Mouse (Mus musculus): ENCODE data around the gene Tmem98. TPM values are rescaled to one million over a fixed set of nuclear protein-coding genes. Genes with fewer than 3 reads are reported as not detected.

The Tmem98 gene
- polyA plus RNA-seq, 1 experiment from 2014 or later, result 80.3 TPM

GRCm38 (mm10) chr11:80854430-80854829 is 44.5 kb downstream of the Tmem98 start:
- H3K9ac ChIP-seq (ENCODE audit: low read depth, low read length), result no peak overlapping the region
- no peaks in the 10 kb centered on the region for H3K9me3 ChIP-seq (ENCODE audit: control insufficient read depth, low read length)
- 91% methylated on average over 11 of the region's 11 CpGs for WGBS
- H3K27ac ChIP-seq (ENCODE audit: low read depth, low read length), result no peak overlapping the region
- H3K27me3 ChIP-seq (ENCODE audit: control insufficient read depth, insufficient read depth, low read length), result no peaks in the 10 kb centered on the region
- H3K36me3 ChIP-seq (ENCODE audit: control insufficient read depth, insufficient read depth, low read length), result no peaks in the 10 kb centered on the region
- no peak for DNase-seq (ENCODE audit: low spot score)
- no peak for ATAC-seq (ENCODE audit: low FRiP score)
- H3K4me1 ChIP-seq (replicated peaks; ENCODE audit: control insufficient read depth, insufficient read depth, low read length), result no peaks in the 10 kb centered on the region
- no peak overlapping the region for H3K4me3 ChIP-seq (ENCODE audit: low read depth, low read length)
- no peak overlapping the region for H3K4me2 ChIP-seq (replicated peaks; ENCODE audit: low read depth, low read length)

- 75% methylated on average over 7 of the region's 7 CpGs for WGBS
- H3K36me3 ChIP-seq (ENCODE audit: control insufficient read depth, insufficient read depth, low read length), result no peaks in the 10 kb centered on the region
- no peak overlapping the region for H3K4me3 ChIP-seq (ENCODE audit: low read depth, low read length)
- no peaks in the 10 kb centered on the region for H3K9me3 ChIP-seq (ENCODE audit: control insufficient read depth, low read length)
- no peak overlapping the region for H3K9ac ChIP-seq (ENCODE audit: low read depth, low read length)
- ATAC-seq (ENCODE audit: low FRiP score) (no peak), DNase-seq (ENCODE audit: low spot score) (no peak)
- no peak overlapping the region for H3K4me2 ChIP-seq (replicated peaks; ENCODE audit: low read depth, low read length)
- H3K4me1 ChIP-seq (replicated peaks; ENCODE audit: control insufficient read depth, insufficient read depth, low read length), result no peaks in the 10 kb centered on the region
- no peak overlapping the region for H3K27ac ChIP-seq (ENCODE audit: low read depth, low read length)
- no peaks in the 10 kb centered on the region for H3K27me3 ChIP-seq (ENCODE audit: control insufficient read depth, insufficient read depth, low read length)
These were observed 44.9 kb downstream of the Tmem98 start for GRCm38 (mm10) chr11:80854908-80855307.

GRCm38 (mm10) chr11:80856827-80857226 is 46.9 kb downstream of the Tmem98 start:
- Histone ChIP-seq H3K4me2 (replicated peaks; ENCODE audit: low read depth, low read length) (no peak overlapping the region), H3K4me1 (replicated peaks; ENCODE audit: control insufficient read depth, insufficient read depth, low read length) (no peaks in the 10 kb centered on the region), H3K27ac (ENCODE audit: low read depth, low read length) (no peak overlapping the region), H3K4me3 (ENCODE audit: low read depth, low read length) (no peak overlapping the region), H3K36me3 (ENCODE audit: control insufficient read depth, insufficient read depth, low read length) (no peaks in the 10 kb centered on the region), H3K9me3 (ENCODE audit: control insufficient read depth, low read length) (no peaks in the 10 kb centered on the region), H3K9ac (ENCODE audit: low read depth, low read length) (no peak overlapping the region), H3K27me3 (ENCODE audit: control insufficient read depth, insufficient read depth, low read length) (no peaks in the 10 kb centered on the region)
- WGBS, result 94% methylated on average over 2 of the region's 2 CpGs
- no peak for ATAC-seq (ENCODE audit: low FRiP score)
- no peak for DNase-seq (ENCODE audit: low spot score)

GRCm38 (mm10) chr11:80858065-80858464 is 48.1 kb downstream of the Tmem98 start, which contains the start of gene Spaca3:
Spaca3 (plus strand) TSS chr11:80858365.
- Histone ChIP-seq H3K4me1 (replicated peaks; ENCODE audit: control insufficient read depth, insufficient read depth, low read length) (no peaks in the 10 kb centered on the region), H3K9me3 (ENCODE audit: control insufficient read depth, low read length) (no peaks in the 10 kb centered on the region), H3K36me3 (ENCODE audit: control insufficient read depth, insufficient read depth, low read length) (no peaks in the 10 kb centered on the region), H3K27me3 (ENCODE audit: control insufficient read depth, insufficient read depth, low read length) (no peaks in the 10 kb centered on the region), H3K9ac (ENCODE audit: low read depth, low read length) (no peak within 1 kb of the TSS), H3K4me2 (replicated peaks; ENCODE audit: low read depth, low read length) (no peak within 1 kb of the TSS), H3K4me3 (ENCODE audit: low read depth, low read length) (no peak within 1 kb of the TSS), H3K27ac (ENCODE audit: low read depth, low read length) (no peak within 1 kb of the TSS)
- ATAC-seq (ENCODE audit: low FRiP score) (no peak), DNase-seq (ENCODE audit: low spot score) (no peak)
- 72% methylated on average over 10 of the region's 10 CpGs for WGBS

GRCm38 (mm10) chr11:80862941-80863340 is 53.0 kb downstream of the Tmem98 start:
- Histone ChIP-seq H3K9me3 (ENCODE audit: control insufficient read depth, low read length) (no peaks in the 10 kb centered on the region), H3K36me3 (ENCODE audit: control insufficient read depth, insufficient read depth, low read length) (no peaks in the 10 kb centered on the region), H3K9ac (ENCODE audit: low read depth, low read length) (no peak overlapping the region), H3K27ac (ENCODE audit: low read depth, low read length) (no peak overlapping the region), H3K4me1 (replicated peaks; ENCODE audit: control insufficient read depth, insufficient read depth, low read length) (no peaks in the 10 kb centered on the region), H3K27me3 (ENCODE audit: control insufficient read depth, insufficient read depth, low read length) (no peaks in the 10 kb centered on the region), H3K4me2 (replicated peaks; ENCODE audit: low read depth, low read length) (no peak overlapping the region), H3K4me3 (ENCODE audit: low read depth, low read length) (no peak overlapping the region)
- 88% methylated on average over 7 of the region's 7 CpGs for WGBS
- DNase-seq (ENCODE audit: low spot score), result no peak
- no peak for ATAC-seq (ENCODE audit: low FRiP score)

GRCm38 (mm10) chr11:80868039-80868438 is 58.1 kb downstream of the Tmem98 start:
- no peak for ATAC-seq (ENCODE audit: low FRiP score)
- DNase-seq (ENCODE audit: low spot score), result no peak
- H3K27me3 ChIP-seq (ENCODE audit: control insufficient read depth, insufficient read depth, low read length), result no peaks in the 10 kb centered on the region
- H3K27ac ChIP-seq (ENCODE audit: low read depth, low read length), result no peak overlapping the region
- no peak overlapping the region for H3K4me2 ChIP-seq (replicated peaks; ENCODE audit: low read depth, low read length)
- H3K9ac ChIP-seq (ENCODE audit: low read depth, low read length), result no peak overlapping the region
- H3K4me3 ChIP-seq (ENCODE audit: low read depth, low read length), result no peak overlapping the region
- no peaks in the 10 kb centered on the region for H3K4me1 ChIP-seq (replicated peaks; ENCODE audit: control insufficient read depth, insufficient read depth, low read length)
- 93% methylated on average over 1 of the region's 1 CpGs for WGBS
- no peaks in the 10 kb centered on the region for H3K36me3 ChIP-seq (ENCODE audit: control insufficient read depth, insufficient read depth, low read length)
- H3K9me3 ChIP-seq (ENCODE audit: control insufficient read depth, low read length), result no peaks in the 10 kb centered on the region

Other genes with a start within 250 kb of the Tmem98 start
- 2.9 and 3.6 TPM in 2 replicates for gene Myo1d, start 30.1 kb upstream of the Tmem98 start, polyA plus RNA-seq (2014; fragmentation: Nextera tagmentation; extraction: Ambion mirVana)
- gene Spaca3, start 48.2 kb downstream of the Tmem98 start, polyA plus RNA-seq (2014; fragmentation: Nextera tagmentation; extraction: Ambion mirVana), result not detected in 2 replicates